Mouse (Mus musculus): ENCODE data around the gene Alkal2. TPM values are rescaled to one million over a fixed set of nuclear protein-coding genes. Genes with fewer than 3 reads are reported as not detected.

Gene Alkal2
- 4.1 and 8.7 TPM in 2 replicates for polyA plus RNA-seq (2016; fragmentation: Nextera tagmentation; extraction: Ambion mirVana)

- H3K9me3 ChIP-seq: no peaks in the 10 kb centered on the region
- peaks cover 16% of the 10 kb centered on the region for H3K4me1 ChIP-seq
- peak within 1 kb of the TSS; percentile 72 for H3K4me3 ChIP-seq
- peak within 1 kb of the TSS; percentile 76 for H3K27ac ChIP-seq (replicated peaks)
- peak; percentile 61 for DNase-seq (ENCODE audit: low spot score)
- H3K27me3 ChIP-seq (replicated peaks; ENCODE audit: low read depth, poor library complexity, severe bottlenecking): peaks cover 77% of the 10 kb centered on the region
- no peaks in the 10 kb centered on the region for H3K36me3 ChIP-seq (replicated peaks)
- WGBS: under 1% methylated on average over 58 of the region's 58 CpGs
Measured at GRCm38 (mm10) chr12:30883986-30884621, at the start of gene Alkal2. TSS of gene Alkal2 (plus strand) at chr12:30884322.

- no peaks in the 10 kb centered on the region for H3K4me1 ChIP-seq
- no peak overlapping the region for H3K4me3 ChIP-seq
- no peak overlapping the region for H3K27ac ChIP-seq (replicated peaks)
- WGBS: 71% methylated on average over 1 of the region's 1 CpGs
- H3K36me3 ChIP-seq (replicated peaks): no peaks in the 10 kb centered on the region
- no peaks in the 10 kb centered on the region for H3K9me3 ChIP-seq
- DNase-seq (ENCODE audit: low spot score): no peak
- no peaks in the 10 kb centered on the region for H3K27me3 ChIP-seq (replicated peaks; ENCODE audit: low read depth, poor library complexity, severe bottlenecking)
Measured at GRCm38 (mm10) chr12:30848521-30848920, 35.6 kb upstream of the Alkal2 start.

GRCm38 (mm10) chr12:30850902-30851301 is 33.2 kb upstream of the Alkal2 start:
- Histone ChIP-seq H3K4me1 (no peaks in the 10 kb centered on the region), H3K4me3 (no peak overlapping the region), H3K27ac (replicated peaks) (no peak overlapping the region), H3K36me3 (replicated peaks) (no peaks in the 10 kb centered on the region), H3K9me3 (no peaks in the 10 kb centered on the region), H3K27me3 (replicated peaks; ENCODE audit: low read depth, poor library complexity, severe bottlenecking) (no peaks in the 10 kb centered on the region)
- no peak for DNase-seq (ENCODE audit: low spot score)
- 82% methylated on average over 2 of the region's 2 CpGs for WGBS

GRCm38 (mm10) chr12:30851871-30852270 is 32.3 kb upstream of the Alkal2 start:
- no peaks in the 10 kb centered on the region for H3K4me1 ChIP-seq
- no peak overlapping the region for H3K27ac ChIP-seq (replicated peaks)
- no peak overlapping the region for H3K4me3 ChIP-seq
- 91% methylated on average over 6 of the region's 6 CpGs for WGBS
- H3K9me3 ChIP-seq: no peaks in the 10 kb centered on the region
- no peaks in the 10 kb centered on the region for H3K36me3 ChIP-seq (replicated peaks)
- DNase-seq (ENCODE audit: low spot score): no peak
- H3K27me3 ChIP-seq (replicated peaks; ENCODE audit: low read depth, poor library complexity, severe bottlenecking): no peaks in the 10 kb centered on the region

GRCm38 (mm10) chr12:30855442-30856159 is 28.5 kb upstream of the Alkal2 start:
- Histone ChIP-seq H3K36me3 (replicated peaks) (no peaks in the 10 kb centered on the region), H3K9me3 (no peaks in the 10 kb centered on the region), H3K4me3 (no peak overlapping the region), H3K4me1 (no peaks in the 10 kb centered on the region), H3K27me3 (replicated peaks; ENCODE audit: low read depth, poor library complexity, severe bottlenecking) (no peaks in the 10 kb centered on the region), H3K27ac (replicated peaks) (no peak overlapping the region)
- DNase-seq (ENCODE audit: low spot score): no peak
- WGBS: 81% methylated on average over 6 of the region's 6 CpGs

- 92% methylated on average over 5 of the region's 5 CpGs for WGBS
Measured at GRCm38 (mm10) chr12:30856172-30856571, 27.9 kb upstream of the Alkal2 start.

GRCm38 (mm10) chr12:30864347-30864746 is 19.8 kb upstream of the Alkal2 start:
- Histone ChIP-seq H3K36me3 (replicated peaks) (no peaks in the 10 kb centered on the region), H3K9me3 (no peaks in the 10 kb centered on the region), H3K4me1 (no peaks in the 10 kb centered on the region), H3K4me3 (no peak overlapping the region), H3K27ac (replicated peaks) (no peak overlapping the region), H3K27me3 (replicated peaks; ENCODE audit: low read depth, poor library complexity, severe bottlenecking) (no peaks in the 10 kb centered on the region)
- no peak for DNase-seq (ENCODE audit: low spot score)
- 92% methylated on average over 2 of the region's 2 CpGs for WGBS

More at GRCm38 (mm10) chr12:30856172-30856571, 27.9 kb upstream of the Alkal2 start:
- Histone ChIP-seq H3K4me3 (no peak overlapping the region), H3K36me3 (replicated peaks) (no peaks in the 10 kb centered on the region), H3K27me3 (replicated peaks; ENCODE audit: low read depth, poor library complexity, severe bottlenecking) (no peaks in the 10 kb centered on the region), H3K9me3 (no peaks in the 10 kb centered on the region), H3K4me1 (no peaks in the 10 kb centered on the region), H3K27ac (replicated peaks) (no peak overlapping the region)
- no peak for DNase-seq (ENCODE audit: low spot score)

GRCm38 (mm10) chr12:30865781-30866180 is 18.3 kb upstream of the Alkal2 start:
- no peaks in the 10 kb centered on the region for H3K27me3 ChIP-seq (replicated peaks; ENCODE audit: low read depth, poor library complexity, severe bottlenecking)
- H3K4me3 ChIP-seq: no peak overlapping the region
- DNase-seq (ENCODE audit: low spot score): no peak
- no peaks in the 10 kb centered on the region for H3K9me3 ChIP-seq
- 69% methylated on average over 4 of the region's 4 CpGs for WGBS
- no peaks in the 10 kb centered on the region for H3K36me3 ChIP-seq (replicated peaks)
- no peak overlapping the region for H3K27ac ChIP-seq (replicated peaks)
- no peaks in the 10 kb centered on the region for H3K4me1 ChIP-seq

GRCm38 (mm10) chr12:30879447-30879846 is 4.7 kb upstream of the Alkal2 start:
- H3K27ac ChIP-seq (replicated peaks): no peak overlapping the region
- no peak overlapping the region for H3K4me3 ChIP-seq
- no peaks in the 10 kb centered on the region for H3K9me3 ChIP-seq
- 74% methylated on average over 6 of the region's 6 CpGs for whole genome bisulfite sequencing
- DNase-seq (ENCODE audit: low spot score): no peak
- peaks cover 46% of the 10 kb centered on the region for H3K27me3 ChIP-seq (replicated peaks; ENCODE audit: low read depth, poor library complexity, severe bottlenecking)
- H3K4me1 ChIP-seq: peaks cover 10% of the 10 kb centered on the region
- no peaks in the 10 kb centered on the region for H3K36me3 ChIP-seq (replicated peaks)

- Histone ChIP-seq H3K4me3 (peak overlapping the region; percentile 72), H3K27ac (replicated peaks) (no peak overlapping the region), H3K36me3 (replicated peaks) (no peaks in the 10 kb centered on the region), H3K4me1 (peaks cover 16% of the 10 kb centered on the region), H3K9me3 (no peaks in the 10 kb centered on the region), H3K27me3 (replicated peaks; ENCODE audit: low read depth, poor library complexity, severe bottlenecking) (peaks cover 77% of the 10 kb centered on the region)
- peak; percentile 19 for DNase-seq (ENCODE audit: low spot score)
- 15% methylated on average over 4 of the region's 4 CpGs for WGBS
Measured at GRCm38 (mm10) chr12:30883592-30883985, 533 bp upstream of the Alkal2 start.

GRCm38 (mm10) chr12:30884622-30885230 is 604 bp downstream of the Alkal2 start:
- WGBS: 8% methylated on average over 39 of the region's 39 CpGs
- Histone ChIP-seq H3K27ac (replicated peaks) (peak overlapping the region; percentile 76), H3K4me1 (peaks cover 16% of the 10 kb centered on the region), H3K27me3 (replicated peaks; ENCODE audit: low read depth, poor library complexity, severe bottlenecking) (peaks cover 71% of the 10 kb centered on the region), H3K36me3 (replicated peaks) (no peaks in the 10 kb centered on the region), H3K4me3 (peak overlapping the region; percentile 72), H3K9me3 (no peaks in the 10 kb centered on the region)
- DNase-seq (ENCODE audit: low spot score): peak; percentile 61

GRCm38 (mm10) chr12:30885891-30886290 is 1.8 kb downstream of the Alkal2 start:
- WGBS: 78% methylated on average over 6 of the region's 6 CpGs
- Histone ChIP-seq H3K36me3 (replicated peaks) (no peaks in the 10 kb centered on the region), H3K4me1 (peaks cover 16% of the 10 kb centered on the region), H3K27me3 (replicated peaks; ENCODE audit: low read depth, poor library complexity, severe bottlenecking) (peaks cover 63% of the 10 kb centered on the region), H3K9me3 (no peaks in the 10 kb centered on the region), H3K4me3 (peak overlapping the region; percentile 72; the same call in 1 of the 2 replicates), H3K27ac (replicated peaks) (no peak overlapping the region)
- no peak for DNase-seq (ENCODE audit: low spot score)

- peaks cover 16% of the 10 kb centered on the region for H3K4me1 ChIP-seq
- no peak overlapping the region for H3K27ac ChIP-seq (replicated peaks)
- no peak for DNase-seq (ENCODE audit: low spot score)
- no peaks in the 10 kb centered on the region for H3K36me3 ChIP-seq (replicated peaks)
- peaks cover 45% of the 10 kb centered on the region for H3K27me3 ChIP-seq (replicated peaks; ENCODE audit: low read depth, poor library complexity, severe bottlenecking)
- WGBS: 86% methylated on average over 4 of the region's 4 CpGs
- no peak overlapping the region for H3K4me3 ChIP-seq
- H3K9me3 ChIP-seq: no peaks in the 10 kb centered on the region
Measured at GRCm38 (mm10) chr12:30888003-30888402, 3.9 kb downstream of the Alkal2 start.
